Mouse (Mus musculus) adrenal gland, adult 2 months (tissue): Measurements from ENCODE around the gene Raet1e. TPM values are rescaled to one million over a fixed set of nuclear protein-coding genes. Genes with fewer than 3 reads are reported as not detected.
A peak's percentile ranks its signal among the peaks of the same experiment; 100 is the strongest.
"Not testable (repeated sequence)": the region's sequence is repeated elsewhere in the genome, so short reads cannot be mapped to it uniquely, and the experiment has no call there.

ENCODE experiments used
- DNase-seq: peaks from one replicate; pipeline ENCODE4 v3.0.0; 2021
- polyA plus RNA-seq: library from polyadenylated mRNA; depleted of rRNA; stranded (reverse); fragments of >200 nt; gene quantifications from 2 replicates; pipeline ENCODE4 v1.2.3, GENCODE M21; 2012; rRNA removed
- total RNA-seq, 2 experiments: library from RNA; stranded (reverse); gene quantifications; 2 replicates each; pipeline ENCODE4 v1.2.3; 2021

Raet1e gene
- total and polyA plus RNA-seq, 3 experiments, result 0.31 to 2.2 (median 0.62) TPM

- not testable (repeated sequence) for DNase-seq
These were observed 204.1 kb downstream of the Raet1e start for GRCm38 (mm10) chr10:22362466-22362865.

GRCm38 (mm10) chr10:22364915-22365314 is 206.5 kb downstream of the Raet1e start:
- DNase-seq, result not testable (repeated sequence)

DNA sequence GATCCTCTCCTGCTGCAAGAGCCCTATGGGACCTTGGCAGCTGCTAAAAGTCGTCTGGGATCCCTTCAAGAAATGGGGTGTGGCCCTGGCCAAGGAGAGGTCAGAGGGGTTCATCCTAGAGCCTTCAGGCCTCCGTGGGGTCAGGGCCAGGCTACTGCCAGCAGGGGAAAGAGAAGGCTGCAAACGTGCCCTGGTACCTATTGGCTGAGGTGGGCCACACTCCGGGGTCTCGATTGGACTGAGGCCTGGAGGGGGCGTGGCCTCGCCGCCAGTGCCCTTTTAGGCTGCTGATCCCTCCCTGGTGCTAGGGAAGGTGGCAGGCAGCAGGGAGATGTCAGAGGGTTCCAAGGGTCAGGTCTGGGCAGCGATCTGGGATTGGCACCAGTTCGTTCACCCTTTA is 222.9 kb downstream of the Raet1e start:
- not testable (repeated sequence) for DNase-seq

- not testable (repeated sequence) for DNase-seq
These were observed 231.8 kb downstream of the Raet1e start for GRCm38 (mm10) chr10:22390146-22390545.

DNA sequence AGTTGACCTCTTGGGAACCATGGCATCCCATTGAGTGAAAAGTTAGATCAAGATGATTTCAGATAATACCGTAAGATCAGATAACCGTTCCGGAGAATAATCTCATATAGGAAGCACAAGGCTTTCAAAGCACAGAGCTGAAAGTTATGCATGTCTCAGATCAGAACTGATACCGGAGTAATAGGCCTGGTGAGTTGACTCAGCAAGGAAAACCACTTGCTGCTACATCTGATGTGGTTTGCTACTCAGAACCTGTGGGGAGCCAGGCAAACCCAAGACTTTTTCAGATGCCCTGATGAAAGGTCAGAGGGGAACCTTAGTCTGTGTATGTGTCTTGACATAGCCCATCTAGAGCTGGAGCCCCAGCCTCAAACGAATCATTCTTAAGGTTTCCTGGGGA is 233.2 kb downstream of the Raet1e start:
- not testable (repeated sequence) for DNase-seq

DNA sequence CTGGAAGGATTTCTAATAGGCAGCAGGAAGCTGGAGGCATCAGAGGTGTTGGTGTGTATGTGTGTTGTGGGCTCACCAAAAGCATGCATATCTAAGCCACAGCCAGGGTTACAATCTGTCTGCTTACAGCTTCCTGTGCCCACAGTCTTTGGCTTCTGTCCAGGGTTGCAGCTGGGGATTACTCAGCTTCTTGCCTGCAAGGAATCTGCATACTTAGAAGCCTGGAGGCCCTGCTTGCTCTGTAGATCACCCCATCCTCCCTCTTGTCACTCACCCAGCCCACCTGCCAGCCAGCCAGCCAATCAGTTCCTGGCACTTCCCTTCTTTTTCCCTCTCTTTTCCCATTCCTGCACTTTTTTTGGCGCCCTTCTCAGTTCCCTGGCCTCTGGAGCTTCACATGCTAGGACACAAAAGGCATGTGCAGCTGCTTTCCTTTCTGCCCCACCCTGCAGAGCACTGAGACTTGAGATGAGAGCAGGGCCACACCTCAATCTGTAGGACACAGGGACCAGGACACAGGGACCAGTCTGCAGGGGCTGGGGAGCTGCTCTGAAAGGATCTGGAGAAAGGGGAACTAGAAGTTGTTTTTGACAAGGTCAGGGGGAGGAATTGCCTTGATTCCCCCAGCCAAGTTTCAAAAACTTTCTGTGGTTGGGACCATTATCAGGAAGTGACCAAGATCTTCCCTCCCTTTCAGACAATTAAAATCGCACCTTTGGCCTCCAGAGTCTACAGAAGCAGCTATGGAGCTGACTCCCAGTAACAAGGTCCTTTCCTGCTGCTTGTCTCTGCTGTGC is 234.9 kb downstream of the Raet1e start:
- not testable (repeated sequence) for DNase-seq

DNA sequence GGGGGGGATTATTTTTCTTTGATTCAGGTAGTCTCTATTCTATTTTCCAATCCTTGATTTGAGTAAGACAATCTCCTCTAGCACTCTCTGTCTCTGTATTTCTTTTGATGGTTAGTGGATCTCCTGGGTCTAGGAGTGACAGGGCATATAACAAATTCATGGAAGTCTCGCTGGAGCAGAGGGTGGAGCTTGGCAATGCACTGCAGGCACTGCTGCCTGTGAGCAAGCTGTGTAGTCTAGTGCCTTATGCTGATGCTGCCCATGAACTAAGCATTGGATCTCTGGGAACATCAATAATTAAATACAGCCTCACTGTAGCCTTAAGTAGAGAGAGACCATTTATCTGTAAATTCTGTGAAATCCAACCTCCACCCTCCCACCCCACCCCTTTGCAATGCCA is 238.3 kb downstream of the Raet1e start:
- DNase-seq, result not testable (repeated sequence)

- DNase-seq, result peak; percentile 61
These were observed 244.0 kb downstream of the Raet1e start for GRCm38 (mm10) chr10:22402225-22402917.

DNA sequence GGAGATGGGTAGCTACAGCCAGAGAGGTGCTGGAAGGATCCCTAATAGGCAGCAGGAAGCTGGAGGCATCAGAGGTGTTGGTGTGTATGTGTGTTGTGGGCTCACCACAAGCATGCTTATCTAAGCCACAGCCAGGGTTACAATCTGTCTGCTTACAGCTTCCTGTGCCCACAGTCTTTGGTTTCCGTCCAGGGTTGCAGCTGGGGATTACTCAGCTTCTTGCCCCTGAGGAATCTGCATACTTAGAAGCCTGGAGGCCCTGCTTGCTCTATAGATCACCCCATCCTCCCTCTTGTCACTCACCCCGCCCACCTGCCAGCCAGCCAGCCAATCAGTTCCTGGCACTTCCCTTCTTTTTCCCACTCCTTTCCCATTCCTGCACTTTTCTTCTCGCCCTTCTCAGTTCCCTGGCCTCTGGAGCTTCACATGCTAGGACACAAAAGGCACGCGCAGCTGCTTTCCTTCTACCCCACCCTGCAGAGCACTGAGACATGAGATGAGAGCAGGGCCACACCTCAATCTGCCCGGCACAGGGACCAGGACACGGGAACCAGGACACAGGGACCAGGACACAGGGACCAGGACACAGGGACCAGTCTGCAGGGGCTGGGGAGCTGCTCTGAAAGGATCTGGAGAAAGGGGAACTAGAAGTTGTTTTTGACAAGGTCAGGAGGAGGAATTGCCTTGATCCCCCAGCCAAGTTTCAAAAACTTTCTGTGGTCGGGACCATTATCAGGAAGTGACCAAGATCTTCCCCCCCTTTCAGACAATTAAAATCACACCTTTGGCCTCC is 255.5 kb downstream of the Raet1e start:
- DNase-seq, result peak; percentile 23

Other genes with a start within 250 kb of the Raet1e start
- not detected for gene 4930444G20Rik, start 90.5 kb upstream of the Raet1e start, total RNA-seq
- gene 4930444G20Rik, start 90.5 kb upstream of the Raet1e start, polyA plus RNA-seq, result not detected in 2 replicates
- gene E030030I06Rik, start 9.3 kb upstream of the Raet1e start, total RNA-seq, result 1 to 10 TPM; 4.7 to 9.8 TPM
- 4.3 and 8.1 TPM in 2 replicates for gene E030030I06Rik, start 9.3 kb upstream of the Raet1e start, polyA plus RNA-seq
- gene H60b, start within 50 bp of the Raet1e start, total RNA-seq, result under 1 TPM in 1 of 2 experiments, not detected in 1; 0.95 TPM
- 0.55 and 0.76 TPM in 2 replicates for gene H60b, start within 50 bp of the Raet1e start, polyA plus RNA-seq
- gene Raet1d, start 202.0 kb downstream of the Raet1e start, total RNA-seq, result under 1 TPM in 1 of 2 experiments, not detected in 1; 0.23 TPM
- not detected in 2 replicates for gene Raet1d, start 202.0 kb downstream of the Raet1e start, polyA plus RNA-seq